ENCODE assay signal across 8 mouse cellular contexts in the genomic region with DNA sequence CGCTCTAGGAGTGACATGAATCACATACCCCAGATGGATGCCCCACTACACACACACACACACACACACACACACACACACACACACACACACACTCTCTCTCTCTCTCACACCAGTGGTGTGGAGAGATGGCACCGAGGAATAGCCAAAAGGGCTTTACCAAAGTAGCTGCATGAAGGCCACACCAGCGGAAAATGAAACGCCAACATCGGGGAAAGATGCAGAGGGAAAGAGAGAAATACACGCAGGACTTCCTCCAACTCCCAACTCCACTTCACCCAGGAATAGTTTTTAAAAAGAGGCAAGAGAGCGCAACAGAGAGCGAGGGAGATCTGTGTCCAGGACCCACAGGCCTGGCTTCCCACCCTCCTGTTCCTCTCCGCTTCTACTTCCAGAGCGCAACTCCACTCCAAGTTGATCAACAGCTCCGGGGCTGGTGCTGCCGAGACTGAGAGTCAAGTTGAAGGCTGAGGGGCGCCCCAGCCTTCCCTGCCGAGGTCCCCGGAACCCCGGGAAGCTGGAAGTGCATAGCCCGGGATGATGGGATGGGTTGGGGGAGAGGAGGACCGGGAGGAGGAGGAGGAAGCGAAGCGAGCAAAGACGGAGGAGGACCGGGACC.
DNase-seq lines count a peak whose midpoint lies in the region; ATAC-seq lines count a peak whose summit lies in the region.

No protein-coding gene starts in this region.

- ATAC-seq in hindbrain, embryonic 13.5 days (ENCODE audit: low FRiP score) = peak; percentile 36
- no peak for ATAC-seq in midbrain, embryonic 11.5 days (ENCODE audit: low FRiP score)

- peak overlapping the region; percentile 84 for H3K9ac ChIP-seq in hindbrain, embryonic 13.5 days
- H3K9ac ChIP-seq in midbrain, embryonic 11.5 days (ENCODE audit: low read length) = peak overlapping the region; percentile 88

- WGBS in heart, embryonic 10.5 days = 1% methylated on average over 22 of the region's 22 CpGs
- 1% methylated on average over 22 of the region's 22 CpGs for WGBS in hindbrain, embryonic 13.5 days
- WGBS in midbrain, embryonic 11.5 days = 1% methylated on average over 21 of the region's 22 CpGs

- no peaks in the 10 kb centered on the region for H3K9me3 ChIP-seq in heart, embryonic 10.5 days
- H3K9me3 ChIP-seq in hindbrain, embryonic 13.5 days = no peaks in the 10 kb centered on the region
- H3K9me3 ChIP-seq in midbrain, embryonic 11.5 days (ENCODE audit: control insufficient read depth, low read length) = no peaks in the 10 kb centered on the region

- peaks cover 55% of the 10 kb centered on the region for H3K4me1 ChIP-seq in heart, embryonic 10.5 days
- peaks cover 44% of the 10 kb centered on the region for H3K4me1 ChIP-seq in hindbrain, embryonic 13.5 days (replicated peaks)
- H3K4me1 ChIP-seq in midbrain, embryonic 11.5 days (ENCODE audit: control insufficient read depth, insufficient read depth, low read length) = peaks cover 35% of the 10 kb centered on the region

- no peaks in the 10 kb centered on the region for H3K27me3 ChIP-seq in heart, embryonic 10.5 days (ENCODE audit: insufficient read depth, poor library complexity, severe bottlenecking)
- peaks cover 8% of the 10 kb centered on the region; the same call in 1 of the 2 replicates for H3K27me3 ChIP-seq in hindbrain, embryonic 13.5 days
- no peaks in the 10 kb centered on the region for H3K27me3 ChIP-seq in midbrain, embryonic 11.5 days (ENCODE audit: control insufficient read depth, insufficient read depth, low read length)

- no peaks in the 10 kb centered on the region for H3K36me3 ChIP-seq in heart, embryonic 10.5 days
- no peaks in the 10 kb centered on the region for H3K36me3 ChIP-seq in hindbrain, embryonic 13.5 days
- H3K36me3 ChIP-seq in midbrain, embryonic 11.5 days (ENCODE audit: control insufficient read depth, insufficient read depth, low read length) = no peaks in the 10 kb centered on the region

- intact Hi-C loops in left cerebral cortex, postnatal 10 days (cut with DNase I) = loop anchor here (5.0 to 10.0 kb wide), 3 partner anchors 237 to 503 kb away; a partner anchor contains a TSS

- peak overlapping the region; percentile 99 for H3K27ac ChIP-seq in heart, embryonic 10.5 days
- H3K27ac ChIP-seq in hindbrain, embryonic 13.5 days = peak overlapping the region; percentile 90
- H3K27ac ChIP-seq in midbrain, embryonic 11.5 days (ENCODE audit: low read depth, low read length) = peak overlapping the region; percentile 90

- H3K4me3 ChIP-seq in heart, embryonic 10.5 days = peak overlapping the region; percentile 84
- H3K4me3 ChIP-seq in hindbrain, embryonic 13.5 days = peak overlapping the region; percentile 68
- H3K4me3 ChIP-seq in midbrain, embryonic 11.5 days (ENCODE audit: low read depth, low read length) = peak overlapping the region; percentile 67

- no peak for DNase-seq in heart, embryonic 10.5 days (ENCODE audit: low spot score)
- DNase-seq in heart, postnatal 4 days = no peak
- DNase-seq in thymus, postnatal 0 days (ENCODE audit: low spot score) = peak; percentile 33
- no peak for DNase-seq in thymus, postnatal 4 days
- DNase-seq in midbrain, embryonic 11.5 days (ENCODE audit: low spot score, missing footprints) = no peak
- no peak for DNase-seq in left cerebral cortex, postnatal 10 days (ENCODE audit: extremely low spot score in 1 of 2, low spot score in 2 of 2)
- DNase-seq in cerebellum, adult 9-11 months = no peak

- H3K4me2 ChIP-seq in hindbrain, embryonic 13.5 days = peak overlapping the region; percentile 83
- H3K4me2 ChIP-seq in midbrain, embryonic 11.5 days = peak overlapping the region; percentile 62
